Mouse (Mus musculus) common myeloid progenitor, adult 5-6 weeks (primary cell): ENCODE results near the gene Ndufaf3. TPM values are rescaled to one million over a fixed set of nuclear protein-coding genes. Genes with fewer than 3 reads are reported as not detected.
A peak's percentile ranks its signal among the peaks of the same experiment; 100 is the strongest.
"Not testable (repeated sequence)": the region's sequence is repeated elsewhere in the genome, so short reads cannot be mapped to it uniquely, and the experiment has no call there.

ENCODE experiments used
- ATAC-seq: replicated peaks from 2 replicates; pipeline ENCODE4 v1.8.0; 2016; ENCODE audit warnings: low read depth, mild to moderate bottlenecking, moderate TSS enrichment, inconsistent platforms; ENCODE audit not compliant: poor library complexity, severe bottlenecking
- total RNA-seq: library from RNA; stranded (forward); fragments of 200-1000, 187-1606 nt; gene quantifications from 2 replicates; pipeline ENCODE4 v1.2.3, GENCODE M21; 2017

Gene Ndufaf3
- 9.8 and 18.9 TPM in 2 replicates for total RNA-seq

DNA sequence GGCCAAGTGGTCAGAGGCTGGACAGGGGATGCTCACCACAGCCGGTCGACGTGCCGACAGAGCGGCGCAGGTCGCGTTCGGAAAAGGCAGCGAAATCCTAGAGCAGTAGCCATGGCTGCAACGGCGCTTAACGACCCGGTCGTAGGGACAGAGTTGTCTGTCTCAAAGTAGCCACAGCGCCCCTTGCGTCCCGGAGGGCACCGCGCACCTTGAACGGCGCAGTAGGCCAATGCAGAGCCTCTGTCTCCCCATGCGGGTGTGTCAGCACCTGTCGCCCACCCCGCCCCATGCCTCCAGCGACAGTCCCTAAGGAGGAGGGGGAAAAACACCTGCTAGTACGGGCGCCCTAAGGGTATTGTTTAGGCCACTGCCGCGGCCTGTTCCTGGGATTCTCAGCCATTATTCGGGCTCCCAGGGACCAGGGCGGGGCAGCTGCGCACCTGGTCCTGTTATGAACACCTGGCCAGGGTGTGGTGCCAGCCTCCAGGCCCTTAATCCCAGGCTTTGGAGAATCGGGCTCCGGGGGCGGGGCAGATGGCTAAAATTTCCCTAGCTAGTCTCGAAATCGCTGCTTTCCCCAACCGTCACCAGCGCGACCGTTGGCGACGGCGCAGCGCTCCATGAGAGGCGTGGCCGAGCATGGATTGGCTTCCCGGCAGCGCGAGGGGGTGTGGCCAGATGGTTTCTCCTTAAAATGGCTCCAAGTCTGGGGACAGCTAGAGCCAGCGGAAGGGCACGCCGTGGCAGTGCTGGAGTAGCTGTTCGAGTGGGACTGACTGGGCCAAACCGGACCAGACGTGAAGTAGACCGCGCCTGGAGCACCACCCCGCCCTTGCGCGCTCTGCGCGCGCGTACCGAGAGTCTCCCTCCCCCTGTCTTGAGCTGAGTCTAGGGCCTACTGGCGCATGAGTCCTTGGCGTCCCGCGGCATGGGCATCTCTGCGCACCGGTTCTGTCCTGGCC, at the start of gene Ndufaf3:
Gene Ndufaf3, minus strand, starts transcription at position 620 of the 962 bp plus-strand sequence.
- ATAC-seq: peak; percentile 61

DNA sequence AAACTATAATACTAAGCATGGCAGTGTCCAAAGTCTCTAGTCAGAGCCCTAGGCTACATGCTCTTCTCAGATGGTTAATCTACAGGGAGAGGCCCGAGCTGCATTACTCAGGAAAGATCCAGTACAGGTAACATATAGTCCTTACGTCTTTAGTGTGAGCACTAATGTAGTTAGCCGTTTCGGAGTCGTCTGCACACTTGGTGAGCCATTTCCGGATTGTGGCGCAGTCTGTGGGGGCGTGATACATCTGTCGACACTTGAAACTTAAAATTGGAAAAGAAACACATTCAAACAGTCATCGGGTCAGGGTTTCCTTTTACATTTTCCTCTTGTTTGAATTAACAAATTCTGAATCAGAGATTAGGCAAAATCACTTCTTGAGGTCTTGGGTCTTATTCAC, 44.3 kb upstream of the Ndufaf3 start:
- no peak for ATAC-seq

DNA sequence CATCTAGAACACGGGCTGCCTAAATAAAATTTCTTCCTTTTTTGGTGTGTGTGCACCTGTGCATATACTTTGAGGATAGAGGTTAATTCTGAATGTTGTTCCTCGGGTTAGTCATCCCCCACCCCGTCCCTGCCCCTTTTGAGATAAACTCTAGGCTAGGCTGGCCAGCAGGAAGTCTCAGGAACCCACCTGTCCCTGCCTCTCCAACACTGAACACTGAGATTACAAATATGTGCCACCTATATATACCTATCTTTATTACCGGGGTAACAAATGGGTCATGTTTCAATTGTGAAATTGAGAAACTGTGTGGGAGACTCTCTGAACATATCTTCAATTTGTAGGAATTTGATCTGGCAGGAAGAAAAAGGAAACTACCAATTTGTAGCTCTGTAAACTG, 41.7 kb upstream of the Ndufaf3 start:
- ATAC-seq: no peak

DNA sequence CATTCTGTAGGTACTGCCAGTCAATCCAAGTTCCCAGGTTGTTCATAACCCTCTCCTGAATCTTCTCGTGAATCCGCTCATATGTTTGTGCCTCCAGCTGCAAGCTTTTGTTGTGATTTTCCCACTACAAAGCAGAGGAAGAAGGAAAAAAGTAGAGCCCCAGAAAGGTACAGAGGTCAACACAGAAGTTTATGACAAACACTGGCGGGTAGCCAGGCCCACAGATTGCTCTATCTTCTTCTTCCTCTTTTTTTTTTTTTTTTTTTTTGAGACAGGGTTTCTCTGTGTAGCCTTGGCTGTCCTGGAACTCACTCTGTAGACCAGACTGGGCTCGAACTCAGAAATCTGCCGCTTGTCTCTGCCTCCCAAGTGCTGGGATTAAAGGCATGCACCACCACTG, 40.7 kb upstream of the Ndufaf3 start:
- ATAC-seq: not testable (repeated sequence)

DNA sequence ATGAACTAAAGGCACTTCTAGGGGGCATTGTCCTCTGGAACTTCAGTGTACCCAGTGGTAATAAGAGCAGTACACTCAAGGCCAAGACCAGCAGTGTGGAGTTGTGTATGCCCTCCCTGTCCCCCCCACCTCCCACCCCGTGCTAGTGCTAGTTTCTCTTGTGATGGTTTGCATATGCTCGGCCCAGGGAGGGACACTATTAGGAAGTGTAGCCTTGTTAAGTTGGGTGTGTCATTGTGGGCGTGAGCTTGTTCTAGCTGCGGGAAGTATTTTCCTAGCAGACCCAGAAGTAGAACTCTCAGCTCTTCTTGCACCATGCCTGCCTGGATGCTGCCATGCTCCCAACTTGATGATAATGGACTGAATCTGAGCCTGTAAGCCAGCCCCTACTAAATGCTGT, 34.8 kb upstream of the Ndufaf3 start:
- ATAC-seq: no peak

DNA sequence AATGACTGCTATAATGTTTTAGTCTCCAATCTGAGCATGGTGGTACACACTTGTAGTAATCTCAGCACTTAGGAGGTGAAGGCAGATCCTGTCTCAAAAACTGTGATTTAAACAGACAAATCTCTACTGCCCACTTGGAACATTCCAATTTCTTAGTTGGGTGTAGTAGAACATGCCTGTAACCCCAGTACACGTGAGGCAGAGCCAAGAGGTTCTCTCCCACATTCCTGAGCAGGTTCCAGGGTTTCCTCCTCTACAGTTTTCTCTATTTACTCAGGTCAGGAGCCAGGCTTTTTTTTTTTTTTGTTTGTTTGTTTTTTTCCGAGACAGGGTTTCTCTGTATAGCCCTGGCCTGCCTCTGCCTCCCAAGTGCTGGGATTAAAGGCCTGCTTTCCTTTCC, 32.8 kb upstream of the Ndufaf3 start:
- ATAC-seq: no peak

DNA sequence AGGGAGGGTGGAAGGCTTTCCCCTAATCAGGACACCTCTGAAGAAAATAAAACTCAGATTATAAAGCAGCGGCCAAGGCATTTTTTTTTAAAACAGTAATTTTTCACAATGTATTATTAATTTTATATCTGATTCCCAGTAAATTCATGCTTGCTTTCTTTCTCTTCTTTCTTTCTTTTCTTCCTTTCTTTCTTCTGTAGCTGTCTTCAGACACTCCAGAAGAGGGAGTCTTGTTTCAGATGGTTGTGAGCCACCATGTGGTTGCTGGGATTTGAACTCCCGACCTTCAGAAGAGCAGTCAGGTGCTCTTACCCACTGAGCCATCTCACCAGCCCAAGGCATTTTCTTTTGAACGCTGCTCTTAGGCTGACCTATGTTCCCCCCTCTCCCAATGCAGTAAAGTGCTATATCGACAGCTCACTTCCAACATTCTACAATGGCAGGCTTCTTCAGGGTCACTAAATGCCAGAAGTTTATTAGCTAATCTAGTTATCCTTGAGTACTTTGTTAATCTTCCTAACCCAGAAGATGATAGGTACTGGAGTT, 31.9 kb upstream of the Ndufaf3 start:
- ATAC-seq: no peak

DNA sequence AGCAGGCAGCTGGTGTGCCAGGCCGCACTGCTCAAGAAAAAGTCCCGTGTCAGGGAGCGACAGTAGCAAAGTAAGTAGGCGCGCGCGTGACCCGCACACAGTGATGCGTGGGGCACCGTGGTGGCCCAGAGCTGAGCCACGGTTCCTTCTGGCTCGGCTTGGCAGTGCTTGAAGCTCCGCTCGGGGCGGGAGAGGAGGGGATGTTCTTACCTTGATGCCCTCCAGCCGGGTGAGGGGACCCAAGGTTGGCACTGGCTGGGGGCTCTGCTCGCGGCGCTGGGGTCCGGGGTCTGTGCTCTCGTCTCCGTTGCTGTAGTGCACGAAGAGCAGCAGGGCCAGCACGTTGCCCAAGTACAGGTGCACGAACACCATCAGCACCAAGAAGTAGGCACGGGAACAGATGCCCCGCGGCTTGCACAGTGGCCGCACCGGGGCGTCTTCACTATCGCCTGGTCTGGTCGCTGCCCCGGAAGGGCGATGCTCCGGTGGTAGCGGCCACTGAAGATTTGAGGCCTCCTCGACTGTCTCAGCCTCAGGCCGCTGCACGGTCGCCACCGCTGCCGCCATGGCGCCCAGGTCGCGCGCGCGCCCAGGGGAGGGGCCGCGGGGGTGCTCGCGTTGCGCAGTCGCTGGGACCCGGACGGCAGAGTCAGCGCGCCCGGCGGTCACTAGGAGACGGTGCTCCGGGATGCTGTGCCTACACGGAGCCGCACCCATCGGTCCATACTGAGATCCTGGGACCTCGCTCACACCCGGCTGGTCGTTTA, 29.9 kb upstream of the Ndufaf3 start, which contains the start of gene P4htm:
Gene P4htm, minus strand, starts transcription at position 670 of the 767 bp plus-strand sequence.
- peak; percentile 80 for ATAC-seq

DNA sequence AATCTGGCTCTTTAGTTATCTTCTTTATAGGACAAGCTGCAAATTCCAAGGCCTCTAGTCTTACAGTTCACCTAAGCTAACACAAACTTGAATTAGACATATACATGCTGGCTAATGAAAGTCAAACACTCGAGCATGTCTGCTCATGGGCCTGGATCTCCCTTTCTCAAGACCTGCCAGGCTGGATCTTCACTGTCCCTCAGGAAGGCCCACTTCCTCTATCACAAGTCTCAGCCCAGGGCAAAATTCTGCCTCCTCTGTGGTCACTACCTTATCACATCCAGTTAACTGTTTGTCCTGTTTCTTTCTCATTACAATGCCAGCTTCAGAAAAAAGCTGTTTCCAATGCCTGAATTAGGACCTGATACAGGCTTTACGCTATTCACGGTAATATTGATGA, 27.1 kb upstream of the Ndufaf3 start:
- ATAC-seq: 0 out of 2 replicates have a peak, but pooled peaks have one; percentile 36

DNA sequence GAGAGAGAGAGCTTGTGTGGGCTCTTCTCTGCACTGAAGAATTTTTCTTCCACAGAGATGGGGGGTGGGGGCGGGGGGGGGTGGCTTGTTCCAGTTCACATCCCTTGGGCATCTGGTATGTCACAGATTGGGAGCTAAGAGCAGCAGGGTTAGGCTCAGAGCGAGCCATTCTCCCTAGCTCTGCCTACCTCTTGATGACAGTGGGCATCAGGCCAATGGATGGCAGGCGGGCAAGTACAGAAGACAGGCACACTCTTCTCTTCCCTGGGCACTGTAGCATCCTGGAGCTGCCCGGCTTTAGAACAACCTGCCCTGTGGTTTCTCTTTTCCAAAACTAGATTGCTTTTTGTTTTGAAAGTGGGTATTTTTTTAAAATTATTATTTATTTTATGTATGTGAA, 24.2 kb upstream of the Ndufaf3 start:
- no peak for ATAC-seq

DNA sequence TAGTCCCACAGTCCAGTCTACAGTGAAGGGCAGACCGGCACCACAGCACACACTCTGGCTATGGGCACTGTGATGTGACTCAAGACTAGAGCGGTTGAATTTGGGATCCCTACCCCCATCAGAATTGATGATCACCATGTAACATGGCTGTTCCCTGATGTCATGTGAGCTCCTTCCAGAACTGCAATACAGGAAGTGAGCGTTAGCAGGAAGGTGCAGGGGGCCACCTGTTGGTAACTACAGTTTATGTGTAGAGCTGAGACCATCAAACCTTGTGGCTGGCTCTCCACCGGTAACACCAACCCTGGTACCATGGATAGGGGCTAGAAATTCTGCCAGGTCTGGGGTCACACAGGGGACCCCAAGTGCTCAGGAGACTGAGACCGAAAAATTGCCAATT, 22.0 kb upstream of the Ndufaf3 start:
- 0 out of 2 replicates have a peak, but pooled peaks have one; percentile 58 for ATAC-seq

DNA sequence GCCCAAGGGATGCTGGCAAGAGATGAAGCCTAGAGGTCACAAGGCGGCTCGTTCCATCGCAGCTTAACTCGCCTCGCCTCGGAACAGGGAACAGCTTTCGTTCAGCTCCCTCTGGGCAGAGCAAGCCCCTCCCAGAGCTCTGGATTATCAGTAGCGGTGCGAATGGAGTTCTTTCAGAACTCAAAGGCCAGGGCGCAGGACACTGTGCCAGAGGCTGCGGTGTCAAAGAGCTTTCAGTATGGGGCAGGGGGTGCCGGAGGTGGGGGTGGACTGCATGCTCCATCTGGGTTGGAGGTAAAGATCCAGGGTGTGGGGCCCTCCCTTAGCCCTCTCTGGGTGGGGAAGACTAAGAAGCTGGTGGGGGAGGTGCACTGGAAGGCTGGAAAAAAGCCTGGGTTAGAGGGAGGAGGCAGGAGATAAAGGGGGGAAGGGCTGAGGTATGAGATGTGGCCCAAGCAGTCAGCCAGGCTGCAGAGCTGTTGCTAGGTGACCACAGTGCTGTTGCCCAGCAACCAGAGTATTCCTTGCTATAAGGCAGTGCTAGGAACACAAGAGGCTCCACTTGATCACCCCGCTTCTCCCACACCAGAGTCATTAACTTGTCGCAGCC, 20.4 kb upstream of the Ndufaf3 start:
- no peak for ATAC-seq

DNA sequence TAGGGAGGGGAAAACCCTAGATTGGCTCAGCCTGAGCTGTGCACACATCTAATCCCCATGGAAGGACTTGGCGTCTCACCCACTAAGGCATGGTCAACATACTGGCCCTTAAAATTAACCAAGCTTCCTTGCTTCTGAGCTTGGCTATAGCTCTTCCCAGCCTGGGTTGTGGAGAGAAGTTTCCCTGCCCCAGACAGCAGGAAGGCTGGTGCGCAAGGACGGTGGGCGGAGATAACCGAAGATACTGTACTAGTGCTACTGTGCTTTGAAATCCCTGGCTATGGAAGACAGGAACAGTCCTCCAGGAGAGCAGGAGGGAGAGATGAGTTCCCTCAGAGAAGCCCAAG, 12.1 kb upstream of the Ndufaf3 start:
- no peak for ATAC-seq

DNA sequence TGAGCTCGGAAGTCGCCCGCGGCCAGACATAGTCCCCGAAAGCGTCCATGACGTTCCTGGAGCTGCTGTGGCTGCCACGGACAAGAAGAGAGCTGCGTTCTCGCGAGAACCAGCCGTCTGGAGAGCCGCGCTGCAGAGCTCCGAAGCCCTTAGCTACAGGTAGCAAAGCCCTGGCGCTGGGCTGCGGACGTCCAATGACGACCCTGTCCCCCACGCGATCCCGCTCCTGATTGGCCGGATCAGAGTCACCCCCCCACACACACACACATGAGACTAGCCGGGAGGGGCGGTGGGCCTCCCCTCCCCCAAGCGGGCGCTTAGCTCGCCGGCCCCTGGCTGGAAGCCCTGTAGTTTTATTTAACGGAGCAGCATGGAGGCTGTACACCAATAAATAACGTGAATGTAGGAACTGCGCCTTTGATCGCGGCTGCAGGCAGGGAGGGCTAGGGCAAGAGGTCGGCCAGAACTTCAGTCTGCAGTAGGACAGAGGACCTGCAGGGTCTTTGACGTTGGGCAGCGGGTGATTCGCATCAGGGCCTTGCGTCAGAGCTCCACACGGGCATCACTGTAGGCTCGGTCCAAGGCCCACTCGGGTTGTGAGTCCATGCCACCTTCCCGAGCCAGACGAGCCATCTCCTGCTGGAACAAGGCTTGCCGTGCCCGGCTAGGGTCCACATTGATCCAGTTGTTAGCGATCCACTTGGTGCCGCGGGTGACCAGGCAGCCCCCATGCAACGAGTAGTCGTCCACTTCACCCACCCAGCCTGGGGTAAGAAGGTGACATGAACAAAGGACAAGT, 11.5 kb upstream of the Ndufaf3 start, which contains the start of gene Wdr6:
Gene Wdr6, minus strand, starts transcription at position 195 of the 799 bp plus-strand sequence.
- peak; percentile 93 for ATAC-seq

DNA sequence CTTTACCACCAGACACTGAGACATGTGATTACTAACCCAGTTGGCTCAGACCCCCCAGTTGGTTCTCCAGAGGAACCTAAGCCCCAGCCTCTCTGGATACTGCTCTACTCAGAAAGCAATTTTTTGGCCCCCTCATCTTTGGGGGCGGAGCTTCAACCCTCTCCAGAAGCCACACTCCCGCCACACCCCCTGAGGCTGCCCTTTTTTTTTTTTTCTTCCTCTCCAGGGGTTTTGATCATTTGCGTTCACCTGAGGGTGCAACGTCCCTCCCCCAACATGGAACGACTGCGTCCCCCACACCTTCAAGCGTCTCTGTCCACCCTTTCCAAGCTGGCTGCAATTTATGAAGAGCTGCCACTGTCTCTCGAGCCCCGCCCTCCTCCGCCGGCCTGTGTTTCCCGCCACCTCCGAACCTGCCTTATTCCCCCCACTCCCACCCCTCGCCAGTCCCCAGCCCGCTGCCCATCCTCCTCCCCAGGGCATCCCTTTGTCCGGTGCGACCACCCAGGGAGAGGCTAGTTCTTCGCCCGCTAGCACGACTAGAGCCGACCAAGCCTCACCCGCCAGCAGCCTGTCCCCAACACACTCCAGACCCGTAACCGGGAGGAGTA, 10.8 kb upstream of the Ndufaf3 start:
- peak; percentile 2; the same call in 1 of the 2 replicates for ATAC-seq

DNA sequence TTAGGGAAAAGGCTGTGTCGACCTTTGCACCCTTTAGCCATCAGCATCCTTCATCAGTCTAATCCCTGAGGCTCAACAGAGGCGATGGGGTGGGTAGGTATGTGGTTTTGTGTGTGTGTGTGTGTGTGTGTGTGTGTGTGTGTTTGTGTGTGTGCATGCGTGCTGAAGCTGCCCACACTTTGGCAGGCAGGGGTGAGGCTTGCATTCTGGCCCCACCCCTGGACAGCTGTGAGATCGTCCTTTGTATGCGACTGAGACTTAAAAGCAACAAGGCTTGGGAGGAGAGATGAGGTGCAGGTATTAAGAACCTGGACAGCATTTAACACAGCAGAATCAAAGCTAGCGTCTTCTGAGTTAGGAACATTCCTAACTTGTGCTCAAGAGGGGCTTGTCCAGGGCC, 9.8 kb upstream of the Ndufaf3 start:
- ATAC-seq: no peak

DNA sequence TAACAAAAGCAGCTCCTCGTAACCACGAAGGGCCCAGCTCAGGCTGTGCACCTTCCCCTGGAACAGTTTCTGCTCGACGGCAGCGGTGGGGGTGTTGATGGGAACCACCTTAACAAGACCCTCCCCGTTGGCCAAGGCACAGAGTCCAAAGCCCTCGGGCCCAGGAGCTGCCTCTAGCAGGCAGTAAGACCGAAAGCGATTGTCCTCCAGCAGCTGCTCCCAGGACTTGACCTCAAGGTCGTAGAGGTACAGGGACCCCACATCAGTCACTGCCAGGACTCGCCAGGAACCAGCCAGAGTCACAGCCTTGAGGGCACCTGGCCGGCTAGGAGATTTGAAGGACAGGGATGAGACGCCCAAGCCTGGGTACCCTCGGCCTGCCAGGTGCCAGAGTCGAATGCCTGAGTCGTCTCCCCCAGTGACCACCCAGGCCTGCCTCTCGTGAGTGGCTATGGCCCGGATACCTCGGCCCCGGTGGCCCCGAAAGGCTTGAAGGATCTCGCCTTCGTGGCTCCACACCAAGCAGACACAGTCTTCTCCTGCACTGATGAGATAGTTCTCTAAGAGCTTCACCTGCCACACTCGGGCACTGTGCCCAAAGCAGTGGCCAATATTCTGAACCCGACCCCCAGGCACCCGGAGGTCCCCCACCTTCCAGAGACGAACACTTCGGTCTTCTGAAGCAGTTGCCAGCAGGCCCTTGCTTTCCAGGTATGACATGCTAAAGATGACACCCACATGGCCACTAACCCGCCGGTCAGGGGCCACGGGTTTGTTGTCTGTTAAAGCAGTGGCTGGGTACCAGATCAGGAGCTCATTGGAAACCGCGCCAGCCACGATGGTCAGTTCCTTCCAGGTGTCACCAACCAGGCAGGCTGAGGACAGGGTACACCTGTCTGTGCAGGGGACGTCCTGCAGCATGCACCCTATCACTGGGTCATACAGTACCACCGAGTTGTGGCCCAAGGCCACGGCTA, 8.4 kb upstream of the Ndufaf3 start:
- no peak for ATAC-seq

DNA sequence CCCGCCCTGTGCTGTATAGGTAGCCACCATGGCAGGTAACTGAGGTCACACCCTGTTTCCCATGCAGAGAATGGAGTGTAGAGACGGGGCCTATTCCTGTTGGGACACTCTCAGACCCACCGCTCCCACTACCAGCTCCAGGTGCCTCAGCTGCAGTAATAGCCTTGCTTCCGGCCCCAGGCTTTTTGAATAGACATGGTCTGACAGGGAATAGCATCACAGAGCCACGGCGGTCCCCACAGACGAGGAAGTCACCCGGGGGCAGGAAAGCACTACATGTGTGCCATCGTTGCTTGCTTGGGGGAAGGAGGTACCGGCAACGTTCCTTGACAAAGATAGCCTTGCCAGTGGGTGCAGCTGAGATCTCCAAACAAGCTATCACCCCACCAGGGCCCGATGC, 7.7 kb upstream of the Ndufaf3 start:
- no peak for ATAC-seq
